Mouse (Mus musculus): Measurements from ENCODE around the gene B4galt2. TPM values are rescaled to one million over a fixed set of nuclear protein-coding genes. Genes with fewer than 3 reads are reported as not detected.

B4galt2 gene
- under 1 TPM in 1 of 2 experiments, not detected in 1; 0.26 TPM for total RNA-seq (2023)

DNA sequence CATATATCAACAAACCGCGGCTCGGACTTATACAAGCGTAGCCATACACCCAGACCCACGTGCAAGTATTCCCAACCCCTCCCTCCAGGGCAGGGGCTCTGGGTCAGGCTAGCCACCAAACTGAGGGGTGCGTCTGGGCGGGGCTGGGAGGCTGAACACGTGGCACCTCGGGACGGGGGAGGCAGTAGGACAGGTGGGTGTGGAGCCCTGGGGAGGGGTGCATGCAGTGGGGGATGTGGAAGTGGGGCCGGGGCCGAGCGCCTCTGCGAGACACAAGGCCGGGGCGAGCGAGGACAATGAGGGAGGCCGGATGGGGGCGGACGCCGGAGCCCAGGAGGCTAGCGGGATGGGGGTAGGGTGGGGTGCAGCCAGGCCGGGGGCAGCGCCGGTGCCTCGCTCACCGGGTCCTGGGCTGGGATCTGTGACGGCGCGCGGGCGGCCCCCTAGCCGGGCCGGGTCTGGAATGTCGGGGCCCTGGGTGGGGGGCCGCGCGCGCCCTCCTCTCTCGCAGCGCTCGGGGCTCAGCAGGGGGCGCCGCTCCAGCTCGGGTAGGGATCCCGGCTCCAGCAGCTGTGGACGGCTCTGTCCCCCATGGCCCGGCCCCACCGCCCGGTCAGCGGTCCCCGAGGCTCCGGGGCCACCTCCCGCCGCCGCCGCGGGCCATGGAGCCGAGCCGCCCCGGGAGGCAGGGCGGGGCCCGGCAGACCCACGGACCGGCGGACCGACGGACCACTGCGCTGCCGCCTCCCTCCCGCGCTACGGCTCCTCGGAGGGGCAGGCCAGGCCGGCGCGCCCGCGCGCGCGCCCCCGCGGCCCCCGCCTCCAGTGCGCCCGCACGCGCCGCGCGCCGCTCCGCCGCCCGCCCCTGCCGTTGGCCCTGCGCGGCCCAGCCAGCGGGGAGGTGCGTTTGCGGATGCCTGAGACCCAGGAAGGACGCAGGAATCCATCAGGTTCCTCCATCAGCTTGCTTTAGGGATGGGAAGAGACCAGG is at the start of gene B4galt2:
Gene B4galt2 (minus strand): TSS at position 787 of the 991 bp plus-strand sequence.

DNA sequence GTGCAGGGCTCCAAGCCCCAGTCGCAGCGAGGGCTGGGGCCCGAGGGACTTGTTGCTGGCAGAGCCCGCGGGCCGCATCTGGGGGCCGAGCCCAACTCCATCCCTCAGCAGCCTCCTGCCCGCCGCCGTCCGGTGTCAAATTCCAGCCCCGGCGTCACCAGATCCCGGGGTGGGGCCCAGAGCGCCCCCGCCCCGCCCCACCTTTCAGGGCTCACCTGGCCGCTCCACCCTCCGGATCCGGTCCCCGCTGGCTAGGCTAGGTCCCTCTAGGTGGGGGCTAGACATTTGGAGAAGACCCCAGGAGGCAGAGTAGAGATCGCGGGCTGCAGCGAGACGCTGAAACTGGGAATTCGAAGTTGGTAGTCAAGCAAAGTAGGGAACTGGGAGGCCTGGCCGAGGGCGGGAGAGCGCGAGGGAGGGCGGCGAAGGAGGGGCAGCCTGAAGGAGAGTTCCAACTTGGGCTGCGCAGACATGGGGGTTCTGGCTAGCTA is 46.1 kb upstream of the B4galt2 start, which contains the start of gene Artn:
Gene Artn (minus strand): TSS at position 373 of the 491 bp plus-strand sequence.

DNA sequence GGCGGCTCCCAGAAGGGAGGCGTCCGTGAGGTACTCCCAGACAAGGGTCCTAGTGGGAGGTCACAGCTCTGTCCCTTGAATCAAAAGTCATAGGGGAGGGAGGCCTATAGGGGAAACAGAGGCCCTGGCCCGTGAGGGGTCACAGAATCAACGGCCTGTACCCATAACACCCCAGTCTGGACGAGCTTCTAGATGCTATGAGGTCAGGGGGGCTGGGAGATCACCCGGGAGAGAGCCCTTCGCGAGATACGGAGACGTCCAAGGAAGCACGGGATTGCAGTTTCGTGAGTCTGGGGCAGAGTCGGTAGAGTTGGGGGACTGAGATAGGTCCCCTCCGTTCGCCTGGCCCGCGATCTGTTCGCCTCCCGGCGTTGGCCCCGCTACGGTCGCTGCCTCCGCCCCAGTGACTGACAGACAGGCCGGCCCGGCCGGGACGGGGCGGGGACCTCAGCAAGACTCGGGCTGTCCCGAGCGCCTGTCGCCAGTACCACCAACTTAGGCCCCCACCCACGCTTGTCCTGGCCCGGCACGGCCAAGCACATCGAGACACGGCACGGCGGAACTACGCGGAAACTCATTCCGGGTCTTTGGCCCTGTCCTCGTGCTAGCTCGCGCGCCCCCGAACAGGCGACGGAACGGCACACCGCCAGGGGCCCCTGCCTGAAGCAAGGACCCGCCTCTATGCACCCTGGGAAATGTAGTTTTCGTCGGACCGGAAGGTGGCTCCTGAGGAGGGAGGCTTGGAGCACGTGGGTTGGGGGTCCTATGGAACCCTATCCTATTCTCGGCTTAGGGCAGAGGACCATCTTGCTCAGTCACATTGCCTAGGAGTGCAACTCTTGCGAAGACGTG is 31.5 kb upstream of the B4galt2 start, which contains the start of gene Ipo13:
Gene Ipo13 (minus strand): TSS at position 409 of the 852 bp plus-strand sequence.

DNA sequence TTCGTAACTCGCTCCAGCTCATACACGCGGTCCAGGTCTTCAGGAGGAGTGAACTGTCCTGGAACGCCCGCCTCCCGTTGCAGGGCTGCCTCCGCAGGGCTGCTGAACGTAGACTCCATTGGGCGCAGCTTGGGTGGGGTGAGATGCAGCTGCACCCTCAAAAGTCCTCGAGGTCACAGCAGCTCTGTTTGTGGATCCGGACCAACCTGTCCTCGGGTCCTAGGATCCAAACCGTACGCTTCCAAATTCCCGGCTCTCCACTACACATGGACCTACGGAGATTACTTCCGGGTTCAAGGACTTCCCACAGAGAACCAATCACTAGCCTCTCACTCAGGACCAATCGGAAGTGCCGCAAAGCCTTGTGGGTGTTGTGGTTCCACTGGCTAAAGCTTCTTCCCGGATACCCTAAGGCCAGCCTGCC is 8.5 kb upstream of the B4galt2 start, which contains the start of gene Dph2:
Gene Dph2 (minus strand): TSS at position 295 of the 424 bp plus-strand sequence.

DNA sequence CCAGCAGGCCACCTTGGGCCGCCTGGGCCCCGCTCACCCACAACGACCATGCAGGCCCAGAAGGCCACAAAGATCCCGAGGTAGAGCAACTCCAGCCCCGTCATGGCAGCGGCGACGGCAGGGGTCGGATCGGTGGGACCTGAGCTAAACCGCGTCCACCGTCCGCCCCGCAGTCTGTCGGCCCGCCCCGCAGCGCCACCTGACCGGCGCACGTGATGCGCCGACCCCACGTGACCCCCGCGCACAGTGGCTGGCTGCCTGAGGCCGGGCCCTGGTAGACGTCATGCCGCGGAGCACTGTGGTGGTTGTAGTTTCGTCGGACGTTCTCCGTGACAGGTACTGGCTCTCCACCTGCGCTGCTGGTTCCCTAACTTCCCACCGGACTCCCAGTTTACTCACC is 3.8 kb upstream of the B4galt2 start, which contains the start of gene Atp6v0b:
Gene Atp6v0b (minus strand): TSS at position 201 of the 400 bp plus-strand sequence.

DNA sequence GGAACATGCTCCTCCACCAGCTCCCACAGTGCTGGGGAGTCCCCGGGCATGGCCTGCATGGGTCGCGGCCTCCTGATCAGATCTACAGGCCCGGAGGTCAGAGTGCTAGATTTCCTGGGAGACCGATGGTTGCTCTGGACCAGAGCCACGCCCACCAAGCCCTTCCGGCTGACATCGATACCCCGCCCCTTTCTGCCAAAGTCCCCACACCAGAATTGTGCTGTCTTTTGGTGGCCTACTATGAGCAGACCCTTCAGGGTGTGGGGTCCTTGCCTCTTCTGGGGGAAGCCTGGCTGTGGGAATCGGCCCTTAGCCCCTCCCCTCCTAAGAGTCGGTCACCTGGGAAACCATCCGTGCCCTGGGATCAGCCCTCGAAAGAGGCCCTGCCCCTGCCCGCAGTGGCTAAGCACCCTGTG is 10.8 kb downstream of the B4galt2 start, which contains the start of gene Ccdc24:
Gene Ccdc24 (minus strand): TSS at position 87 of the 416 bp plus-strand sequence.

DNA sequence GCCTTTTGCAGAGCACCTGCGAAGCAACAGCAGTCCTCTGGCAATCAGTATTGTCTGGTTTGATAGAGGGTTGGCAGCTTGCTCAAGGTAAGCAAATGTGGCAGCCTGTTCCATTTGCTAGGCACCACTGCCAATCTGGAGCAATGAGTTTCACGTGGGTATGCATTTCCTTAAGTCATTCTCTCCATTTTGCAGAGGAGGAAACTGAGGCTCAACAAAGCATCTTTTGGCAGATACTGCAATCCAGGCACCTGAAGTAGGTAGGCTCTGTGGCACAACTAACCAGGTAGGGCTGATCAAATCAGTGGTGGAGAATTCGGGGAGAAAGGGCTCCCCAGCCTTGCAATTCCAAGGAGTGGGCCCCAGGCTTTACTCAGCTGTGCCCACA is 48.8 kb downstream of the B4galt2 start, which contains the start of gene Slc6a9:
Gene Slc6a9 (plus strand): TSS at position 50 of the 388 bp plus-strand sequence.

Other genes with a start within 250 kb of the B4galt2 start
- 10 to 100 TPM; 16.1 to 17.8 TPM for gene Dmap1, start 201.2 kb downstream of the B4galt2 start, total RNA-seq (2023)
- not detected for gene Gm12845, start 159.1 kb downstream of the B4galt2 start, total RNA-seq (2023)
- gene Klf17, start 117.8 kb downstream of the B4galt2 start, total RNA-seq (2023): not detected
- 1 to 10 TPM; 2.2 to 4.1 TPM for gene Slc6a9, start 49.0 kb downstream of the B4galt2 start, total RNA-seq (2023)
- not detected for gene Ccdc24, start 10.9 kb downstream of the B4galt2 start, total RNA-seq (2023)
- gene Atp6v0b, start 3.8 kb upstream of the B4galt2 start, total RNA-seq (2023): 100 to 1,000 TPM; 315 to 342 TPM
- gene Dph2, start 8.5 kb upstream of the B4galt2 start, total RNA-seq (2023): 1 to 10 TPM; 2.3 to 2.7 TPM
- 10 to 100 TPM; 27.5 to 31.2 TPM for gene Ipo13, start 31.5 kb upstream of the B4galt2 start, total RNA-seq (2023)
- not detected for gene Artn, start 46.3 kb upstream of the B4galt2 start, total RNA-seq (2023)

Measured in neutrophil, adult 59 days (primary cell).